Mouse (Mus musculus) thymus, postnatal 0 days (tissue): Measurements from ENCODE around the gene Ptpn3. TPM values are rescaled to one million over a fixed set of nuclear protein-coding genes. Genes with fewer than 3 reads are reported as not detected.
"Not testable (repeated sequence)": the region's sequence is repeated elsewhere in the genome, so short reads cannot be mapped to it uniquely, and the experiment has no call there.

ENCODE experiments used
- DNase-seq: peaks from one replicate; pipeline ENCODE4 v3.0.0-alpha.2; 2015; ENCODE audit warnings: low spot score
- polyA plus RNA-seq: library from polyadenylated mRNA; unstranded; fragments of >200 nt; fragmentation: Nextera tagmentation; extraction: Ambion mirVana; gene quantifications from 2 replicates; pipeline ENCODE4 v1.2.1, GENCODE M21; 2015

The Ptpn3 gene
- polyA plus RNA-seq, 1 experiment from 2014 or later: 2.4 TPM

DNA sequence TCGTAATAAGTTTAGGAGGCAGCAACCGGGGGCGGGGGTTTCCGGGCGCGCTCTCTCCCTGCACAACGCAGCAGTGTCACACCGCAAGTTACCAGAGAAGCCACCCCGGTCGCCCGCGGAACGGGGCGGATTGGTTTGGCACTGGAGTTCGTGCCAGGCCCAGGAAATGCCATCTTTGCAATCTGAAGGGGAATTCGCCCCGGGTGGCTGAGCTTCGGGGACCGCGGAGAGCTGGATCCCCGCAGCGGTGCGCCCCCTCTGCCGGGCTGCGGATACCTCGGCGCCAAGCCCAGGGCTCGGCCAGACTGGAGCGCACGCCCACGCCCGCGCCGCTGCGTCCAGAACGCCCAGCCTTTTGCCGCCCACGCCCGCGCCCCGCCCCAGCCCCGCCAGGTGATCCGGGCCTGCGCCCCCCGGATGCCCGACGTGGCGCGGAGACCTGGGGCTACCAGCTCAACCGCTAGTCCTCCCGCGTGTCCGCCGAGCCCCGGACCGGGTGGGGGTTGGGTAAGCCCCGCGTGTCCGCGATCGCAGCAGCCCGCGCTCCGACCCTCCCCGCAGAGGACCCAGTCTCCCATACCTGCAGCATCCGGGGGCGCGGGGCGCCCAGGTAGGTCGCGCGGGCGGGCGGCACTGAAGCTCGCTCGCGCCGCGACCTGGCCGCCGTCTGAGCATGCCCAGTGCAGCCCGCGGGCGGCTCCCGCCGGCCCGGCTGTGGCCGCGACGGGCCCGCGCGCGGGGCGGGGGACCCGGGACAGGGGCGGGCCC is 1.8 kb downstream of the Ptpn3 start:
- peak; percentile 40 for DNase-seq

DNA sequence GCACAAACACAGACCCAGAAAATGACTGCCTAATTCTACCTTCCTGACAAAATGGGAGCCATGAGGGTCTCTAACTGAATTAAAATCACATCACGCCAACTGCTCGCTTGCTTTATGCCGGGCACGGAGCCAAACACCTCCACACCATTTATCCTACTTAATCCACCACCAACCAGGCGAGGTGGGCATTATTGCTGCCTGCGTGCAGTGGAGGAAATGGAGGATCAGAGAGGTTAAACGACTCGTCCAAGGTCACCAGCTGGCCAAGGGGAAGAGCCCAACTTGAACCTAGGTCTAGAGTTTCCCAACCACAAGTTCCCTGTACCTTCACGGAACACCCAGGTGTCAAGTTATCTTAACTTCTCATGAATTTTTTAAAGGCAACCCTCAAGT is 2.3 kb downstream of the Ptpn3 start:
- DNase-seq: no peak

DNA sequence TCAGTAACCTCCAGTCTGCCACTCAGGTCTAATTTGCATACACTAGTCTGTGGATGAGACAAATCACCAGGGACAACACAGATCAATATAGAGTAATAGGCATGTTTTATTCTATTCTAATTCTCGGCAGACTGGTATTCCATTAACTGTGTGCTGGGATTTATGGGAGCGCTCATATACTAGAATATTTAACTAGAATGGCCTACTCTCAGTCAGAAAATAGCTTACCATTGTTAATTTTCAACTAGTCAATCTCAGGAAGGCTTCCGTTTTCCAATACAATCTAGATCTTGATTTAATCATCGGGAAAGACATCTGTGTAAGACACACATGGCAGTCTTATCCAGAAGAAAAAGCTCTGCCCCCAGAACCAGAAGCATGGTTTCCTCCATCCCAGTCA is 3.5 kb downstream of the Ptpn3 start:
- no peak for DNase-seq

DNA sequence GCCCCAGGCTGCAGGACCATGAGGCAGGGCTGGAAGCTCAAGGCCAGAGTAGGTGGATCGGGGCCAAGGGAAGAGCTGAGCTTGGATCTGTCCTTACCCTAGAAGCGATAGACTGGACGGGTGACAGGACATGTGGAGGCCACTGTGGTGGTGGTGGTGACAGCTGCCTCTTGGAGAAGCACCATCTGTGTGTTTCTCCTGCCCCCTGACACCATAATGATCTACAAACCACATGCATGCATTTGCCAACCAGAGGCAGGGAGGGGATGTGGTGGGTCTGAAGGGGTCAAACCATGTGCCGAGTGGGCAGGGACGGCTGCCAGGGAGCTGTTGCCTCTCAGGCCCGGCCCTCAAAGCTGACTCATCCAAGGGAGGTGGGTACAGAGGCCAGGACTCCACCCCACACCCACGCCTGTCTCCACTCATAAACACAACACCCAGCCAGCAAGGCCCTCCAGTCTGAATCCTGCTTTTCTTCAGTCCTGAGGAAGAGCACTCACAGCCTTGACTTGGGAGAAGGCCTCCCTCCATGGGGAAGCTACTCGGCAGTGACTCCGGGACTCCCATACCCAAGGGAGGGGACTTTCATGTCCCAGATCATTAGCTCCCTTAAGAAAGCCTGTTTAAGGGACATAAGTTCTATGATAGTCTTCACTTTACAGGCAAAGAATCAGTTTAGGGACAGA is 6.5 kb downstream of the Ptpn3 start:
- no peak for DNase-seq

DNA sequence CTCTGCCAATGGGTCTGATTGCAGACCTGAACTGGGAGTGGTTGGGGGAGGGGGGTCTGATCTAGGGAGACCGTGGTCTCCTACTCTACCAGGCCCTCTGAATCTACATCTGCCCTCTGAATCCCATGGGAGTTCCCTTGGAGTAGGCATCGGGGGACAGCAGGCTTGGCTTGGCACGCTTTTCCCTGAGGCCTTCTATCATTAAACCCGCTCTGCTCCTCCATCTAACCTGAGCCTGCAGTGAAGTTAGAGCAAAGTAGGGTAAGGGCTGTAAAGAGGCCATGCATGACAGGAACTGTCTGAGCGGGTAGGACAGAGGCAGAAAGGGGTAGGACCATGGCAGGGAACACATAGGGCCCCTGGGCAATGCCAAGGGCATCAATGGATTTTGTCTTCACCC is 9.0 kb downstream of the Ptpn3 start:
- no peak for DNase-seq

DNA sequence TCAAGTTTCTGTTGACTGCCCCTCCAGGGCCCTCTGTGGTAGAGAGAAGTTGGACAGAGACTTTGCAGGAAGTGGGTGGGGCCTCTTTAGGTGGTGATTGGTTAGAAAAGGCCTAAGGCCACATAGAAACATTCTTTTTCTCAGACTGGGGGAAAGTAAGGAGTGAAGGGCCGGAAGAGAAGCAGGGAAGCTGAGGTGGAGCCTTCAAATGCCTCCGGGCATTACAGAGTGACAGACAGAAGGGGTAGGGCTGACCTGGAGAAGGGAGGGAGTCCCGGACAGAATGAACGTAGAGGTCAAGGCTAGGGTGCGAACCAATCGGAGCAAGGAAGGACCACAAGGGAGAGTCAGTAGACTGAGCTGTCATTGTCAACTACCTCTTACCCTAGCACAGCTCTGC is 11.6 kb downstream of the Ptpn3 start:
- DNase-seq: no peak

DNA sequence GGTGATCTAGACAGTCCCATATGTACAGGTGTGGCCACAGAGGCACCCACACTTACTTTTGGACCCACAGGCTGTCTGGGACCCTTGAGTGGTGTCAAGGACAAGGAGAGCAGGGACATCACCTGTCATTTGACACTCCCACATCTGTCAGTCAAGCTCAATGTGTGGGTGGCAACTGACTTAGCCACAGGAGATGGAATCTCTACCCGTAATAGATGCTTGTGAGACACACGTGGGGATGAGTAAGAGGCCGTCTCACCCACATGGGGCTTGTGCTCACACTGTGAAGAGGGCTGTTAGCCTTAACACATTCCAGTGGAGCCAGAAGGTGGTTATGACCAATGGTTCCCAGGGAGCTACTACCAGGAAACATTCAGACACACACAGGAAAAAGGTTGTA is 13.8 kb downstream of the Ptpn3 start:
- DNase-seq: no peak

DNA sequence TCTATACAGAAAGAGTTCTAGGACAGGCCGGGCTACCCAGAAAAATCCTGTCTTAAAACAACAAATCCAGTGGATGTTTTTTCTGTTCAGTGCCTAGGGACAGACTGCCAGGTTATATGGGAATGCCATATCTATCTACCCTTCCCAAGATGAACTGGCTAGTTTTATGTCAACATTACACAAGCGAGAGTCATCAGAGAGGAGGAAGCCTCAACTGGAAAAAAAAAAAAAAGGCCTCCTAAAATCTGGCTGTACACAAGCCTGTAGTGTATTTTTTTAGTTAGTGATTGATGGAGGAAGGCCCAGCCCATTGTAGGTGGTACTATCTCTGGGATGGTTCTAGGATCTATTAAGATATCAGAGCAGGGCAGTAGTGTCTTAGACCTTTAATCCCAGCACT is 16.4 kb downstream of the Ptpn3 start:
- DNase-seq: no peak

DNA sequence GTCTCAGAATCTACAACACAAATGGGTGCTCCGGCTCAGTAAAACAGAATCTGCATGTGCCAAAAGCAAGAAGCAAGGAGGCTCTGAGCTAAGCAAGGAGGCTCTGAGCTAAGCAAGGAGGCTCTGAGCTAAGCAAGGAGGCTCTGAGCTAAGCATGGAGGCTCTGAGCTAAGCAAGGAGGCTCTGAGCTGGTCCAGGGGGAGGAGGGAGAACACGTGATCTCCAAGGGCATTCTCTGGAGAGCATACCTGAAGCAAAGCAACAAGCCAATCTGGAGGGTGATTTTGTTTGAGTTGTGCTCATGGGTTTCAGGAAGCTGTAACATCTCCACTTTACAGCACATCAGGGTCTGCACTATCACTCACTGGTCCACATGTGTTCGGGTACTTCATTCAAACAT is 18.4 kb downstream of the Ptpn3 start:
- no peak for DNase-seq

DNA sequence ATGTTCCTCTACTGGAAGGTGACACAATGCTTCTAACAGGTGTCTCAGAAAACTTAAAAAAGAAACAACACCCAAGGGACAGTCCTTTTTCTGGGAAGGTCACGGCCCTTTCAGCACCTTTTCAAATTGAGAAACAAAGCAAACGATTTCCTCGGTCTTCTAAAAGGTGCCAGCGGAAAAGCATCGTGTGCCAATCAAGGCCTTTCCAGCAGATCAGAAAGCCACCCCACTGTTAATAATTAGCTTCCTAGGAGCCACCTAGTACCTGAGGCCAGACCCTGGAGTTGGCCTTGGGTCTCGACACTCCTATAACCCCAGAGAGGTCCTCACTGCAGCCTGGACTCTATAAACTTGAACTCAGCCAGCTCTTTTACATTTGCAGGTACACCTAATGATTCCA is 19.0 kb downstream of the Ptpn3 start:
- no peak for DNase-seq

DNA sequence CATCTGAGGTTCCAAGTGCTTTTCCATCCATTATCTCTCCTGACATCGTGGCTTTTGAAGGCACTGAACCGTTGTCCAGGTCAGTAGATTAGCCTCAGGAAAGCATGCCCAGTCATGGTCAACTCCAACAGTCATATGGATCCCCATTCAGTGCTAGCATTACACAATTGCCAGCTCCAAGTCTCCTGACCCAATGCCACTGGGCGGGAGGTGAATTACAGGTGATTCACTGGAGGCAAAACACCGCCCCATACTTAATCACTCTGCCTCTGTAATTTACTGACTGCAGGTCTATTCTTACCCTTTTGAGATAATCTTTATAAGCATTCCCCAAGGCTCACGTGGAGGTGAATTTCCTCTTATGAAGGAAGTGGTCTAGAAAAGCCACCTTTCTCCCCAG is 19.5 kb downstream of the Ptpn3 start:
- DNase-seq: no peak

DNA sequence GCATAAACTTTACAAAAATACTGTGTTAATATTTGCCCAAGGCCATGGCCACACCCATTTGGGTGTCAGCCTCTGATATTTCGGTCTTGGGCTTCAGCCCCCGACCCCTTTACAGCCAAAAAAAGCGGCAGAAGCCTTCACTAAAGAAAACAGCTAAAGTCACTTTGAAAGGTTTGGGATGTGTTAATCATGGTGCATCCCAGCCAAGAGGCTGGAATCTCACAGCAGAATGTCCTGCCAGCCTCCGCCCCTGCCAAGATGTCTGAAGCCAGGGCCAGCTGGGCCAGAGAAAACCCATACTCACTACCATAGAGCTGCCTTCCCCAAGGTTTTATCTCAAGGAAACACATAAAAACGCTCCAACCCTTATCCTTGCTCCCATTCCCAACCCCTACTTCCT is 20.7 kb downstream of the Ptpn3 start:
- DNase-seq: no peak

DNA sequence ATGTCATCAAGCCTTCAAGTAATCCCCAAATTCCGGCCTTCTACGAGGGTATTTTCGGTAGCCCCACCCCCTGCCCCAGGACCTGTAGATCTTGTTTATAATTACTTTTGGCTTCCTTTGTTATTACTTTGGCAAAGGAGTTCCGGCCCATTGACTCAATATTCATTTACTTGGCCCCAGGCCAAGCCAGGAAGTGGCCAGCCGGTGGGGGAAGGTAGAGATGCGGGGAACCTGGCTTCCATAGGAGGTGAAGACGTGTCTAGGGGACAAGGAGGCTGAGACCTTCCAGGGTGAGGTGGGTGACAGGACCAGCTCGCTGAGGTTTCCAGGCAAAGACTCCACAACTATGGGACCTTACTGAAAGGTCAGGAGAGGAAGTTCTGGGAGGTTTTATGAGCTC is 22.4 kb downstream of the Ptpn3 start:
- no peak for DNase-seq

DNA sequence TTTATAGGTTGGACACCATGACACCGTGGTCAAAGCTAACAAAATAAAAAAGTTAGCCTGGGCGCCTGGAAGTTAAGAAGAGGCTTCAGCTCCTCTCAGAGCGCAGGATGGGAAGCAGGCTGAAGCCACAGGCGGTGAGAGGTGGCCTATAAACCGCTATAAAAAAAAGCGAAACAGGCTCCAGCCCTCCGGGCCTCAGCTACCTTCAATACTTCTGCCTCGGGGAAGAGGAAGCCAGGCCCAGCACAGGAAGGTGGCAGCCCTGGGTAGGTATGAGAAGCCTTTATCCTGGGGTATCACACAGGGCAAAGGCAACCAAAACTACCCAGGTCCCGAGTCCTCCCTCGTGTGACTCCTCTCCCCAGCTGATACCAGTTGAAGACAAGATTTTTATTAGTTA is 22.8 kb downstream of the Ptpn3 start:
- DNase-seq: peak; percentile 7

DNA sequence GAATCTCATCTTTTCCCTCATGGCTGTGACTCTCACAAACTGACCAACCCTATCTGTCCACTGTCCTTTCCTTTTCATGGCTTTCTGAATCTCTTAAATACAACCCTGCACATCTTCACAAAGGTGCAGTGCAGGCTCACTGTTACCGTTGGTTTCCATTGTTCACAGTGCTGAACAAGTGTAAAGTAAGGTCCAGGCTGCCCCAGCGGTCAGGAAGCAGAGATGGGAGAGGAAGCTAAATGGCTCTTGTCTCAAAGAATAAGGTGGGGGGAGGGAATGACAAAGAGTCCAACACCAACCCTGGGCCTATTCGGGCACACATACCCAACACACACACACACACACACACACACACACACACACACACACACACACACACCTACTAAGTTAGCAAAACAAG is 24.0 kb downstream of the Ptpn3 start:
- no peak for DNase-seq

DNA sequence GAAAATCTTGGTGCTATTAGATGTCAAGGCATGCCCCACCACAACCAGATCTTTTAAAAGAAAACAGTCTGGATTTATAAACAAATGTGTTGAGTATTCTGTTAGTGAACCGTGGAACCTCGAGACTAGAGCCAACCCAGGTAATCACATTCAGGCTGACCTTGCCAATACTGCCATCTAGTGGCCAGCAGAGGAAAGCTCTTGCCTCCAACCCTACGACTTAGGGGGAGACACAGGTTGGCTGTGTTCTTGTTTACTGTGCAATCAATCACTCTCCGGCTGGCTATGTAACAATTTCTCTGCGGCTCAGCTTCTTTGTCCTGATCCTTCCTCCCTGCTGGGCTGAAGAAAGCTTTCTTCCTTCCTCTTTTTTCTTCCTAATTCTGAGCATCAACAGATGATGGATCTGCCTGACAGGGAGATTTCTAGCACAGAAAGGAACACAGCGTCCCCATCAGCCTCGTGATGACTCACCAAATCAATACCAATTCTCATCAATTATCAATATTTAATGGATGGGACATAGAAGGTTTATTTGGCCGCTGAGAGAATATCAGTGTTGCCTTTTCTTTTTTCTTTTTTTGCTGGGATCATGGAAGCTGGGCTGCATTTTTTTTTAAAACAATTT is 26.4 kb downstream of the Ptpn3 start:
- DNase-seq: peak; percentile 73

DNA sequence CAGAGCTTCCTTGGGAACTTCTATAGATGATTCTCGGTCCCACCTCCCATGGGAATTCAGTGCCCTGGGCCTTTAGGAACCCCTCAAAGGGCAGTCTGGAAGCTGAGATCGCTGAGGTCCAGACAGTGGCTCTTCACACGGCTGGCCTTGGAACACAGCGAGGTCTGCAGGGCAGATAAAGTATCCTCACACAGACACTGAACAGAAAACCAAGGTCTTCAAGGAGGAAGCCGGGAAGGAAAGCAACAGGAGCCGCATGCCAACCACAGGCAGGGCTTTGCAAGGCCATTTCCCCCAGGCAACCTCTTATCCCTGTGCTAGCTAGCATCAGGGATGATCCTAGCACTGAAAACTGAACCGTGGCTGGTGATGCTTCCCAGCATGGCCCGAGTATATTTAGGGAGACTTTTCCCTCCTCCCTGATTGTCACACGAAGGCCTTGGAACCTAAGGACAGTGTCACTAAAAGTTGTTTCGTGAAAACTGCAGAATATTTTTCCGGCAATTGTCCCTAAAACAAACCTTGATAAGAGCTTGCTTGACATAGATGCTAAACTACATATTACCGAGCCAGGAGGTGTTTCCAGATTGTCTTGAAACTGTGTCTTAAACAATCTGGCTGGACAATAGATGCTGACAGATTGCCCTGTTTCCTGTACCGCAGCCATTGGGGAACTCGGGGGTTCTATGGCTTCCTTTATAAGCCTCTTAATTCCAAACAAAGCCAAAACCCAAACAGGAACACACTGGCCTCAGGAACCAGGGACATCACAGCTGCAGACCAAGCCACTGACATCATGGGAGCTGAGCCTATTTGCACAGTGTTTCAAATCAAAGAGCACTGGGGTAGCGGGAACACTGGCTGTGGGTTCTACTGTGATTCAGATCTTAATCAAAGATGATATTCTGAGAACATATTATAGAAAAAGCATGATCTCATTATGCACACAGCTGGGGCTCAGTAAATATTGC is 27.8 kb downstream of the Ptpn3 start:
- DNase-seq: no peak

DNA sequence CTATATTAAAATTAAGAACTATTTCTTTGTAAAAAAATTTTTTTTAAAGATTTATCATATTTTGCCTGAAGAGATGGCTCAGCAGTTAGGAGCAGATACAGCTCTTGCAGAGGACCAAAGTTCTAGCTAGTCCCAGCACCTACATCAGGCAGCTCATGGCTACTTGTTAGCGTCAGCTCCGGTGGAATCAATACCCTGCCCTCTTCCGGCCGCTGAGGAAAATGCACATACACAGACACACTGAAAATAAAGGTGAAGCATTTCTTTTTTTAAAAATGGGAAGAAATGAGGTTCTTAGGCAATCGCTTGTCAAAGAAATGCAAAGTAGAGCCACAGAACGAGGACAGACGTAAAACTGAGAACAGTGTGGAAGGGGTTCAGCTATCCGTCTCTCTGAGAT is 30.6 kb downstream of the Ptpn3 start:
- no peak for DNase-seq

DNA sequence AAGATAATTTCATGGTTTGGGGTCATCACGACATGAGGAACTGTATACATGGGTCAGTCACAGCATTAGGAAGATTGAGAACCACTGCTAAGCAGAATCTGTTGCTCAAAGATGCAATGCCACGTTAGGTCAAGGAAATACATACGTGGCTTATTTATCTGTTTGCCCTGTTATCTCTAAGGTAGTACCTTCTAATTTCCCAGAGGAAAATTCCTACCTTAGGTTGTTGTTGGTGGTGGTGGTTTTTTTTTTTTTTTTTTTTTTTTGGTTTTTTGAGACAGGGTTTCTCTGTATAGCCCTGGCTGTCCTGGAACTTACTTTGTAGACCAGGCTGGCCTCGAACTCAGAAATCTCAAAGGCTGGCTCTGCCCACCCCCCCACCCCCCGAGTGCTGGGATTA is 31.1 kb downstream of the Ptpn3 start:
- DNase-seq: not testable (repeated sequence)

DNA sequence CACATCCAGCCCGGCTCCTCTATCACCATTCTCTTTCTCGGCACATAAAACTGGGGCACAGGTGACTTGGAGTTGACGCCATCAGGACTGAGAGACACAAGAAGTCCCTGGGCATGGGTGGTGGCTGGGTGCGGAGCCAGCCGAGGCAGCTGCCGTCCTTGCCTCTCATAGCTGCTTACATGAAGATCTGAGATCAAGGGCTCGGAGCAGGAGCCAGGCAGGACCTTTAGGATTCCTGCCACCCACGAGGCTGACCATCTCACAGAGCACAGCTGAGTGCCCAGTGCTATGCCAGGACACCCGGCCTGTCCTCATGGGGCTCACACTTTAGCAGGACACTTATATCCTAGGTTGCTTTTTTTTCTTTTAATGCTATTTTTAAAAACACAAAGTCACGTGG is 32.3 kb downstream of the Ptpn3 start:
- DNase-seq: no peak

DNA sequence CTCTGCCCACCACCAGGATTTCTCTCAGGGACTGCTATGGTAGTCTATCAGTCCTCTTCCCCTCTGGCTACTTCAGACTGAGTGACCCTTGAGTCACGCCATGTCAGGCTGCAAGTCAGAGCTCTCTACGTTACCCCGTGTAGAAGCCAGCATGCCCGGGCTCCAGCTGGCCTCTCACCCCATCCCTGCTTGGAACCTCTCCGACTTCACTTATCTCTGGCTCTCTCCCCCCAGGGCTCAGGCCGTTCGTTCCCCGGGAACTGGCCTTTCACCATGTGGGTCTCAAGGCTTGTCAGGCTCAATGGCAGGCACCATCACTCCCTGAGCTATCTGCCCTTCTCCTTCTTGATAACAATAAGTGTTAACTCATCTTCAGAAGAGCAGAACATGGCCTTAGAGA is 33.3 kb downstream of the Ptpn3 start:
- DNase-seq: no peak

DNA sequence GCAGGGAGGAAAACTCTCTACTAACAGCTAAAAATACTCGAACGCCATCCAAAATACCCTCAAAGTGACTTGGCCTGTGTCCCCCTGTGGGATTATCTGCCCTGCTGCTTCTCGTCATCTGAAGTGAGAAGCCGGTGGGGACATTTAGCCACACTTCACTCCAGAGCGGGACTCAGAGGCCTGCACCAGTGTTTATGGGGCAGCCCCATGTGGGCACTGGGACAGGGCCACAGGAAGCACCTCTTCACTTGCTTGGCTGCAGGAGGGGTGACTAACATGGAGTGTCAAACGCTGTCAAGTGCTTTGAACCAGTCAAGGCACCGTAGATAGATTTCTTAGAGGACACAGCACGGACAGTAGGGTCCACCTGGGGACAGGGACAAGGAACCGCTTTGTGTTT is 35.2 kb downstream of the Ptpn3 start:
- DNase-seq: no peak
